Mouse (Mus musculus) retina, postnatal 1 day (tissue): ENCODE measurements at regions not wholly inside any gene's neighbourhood (a gene's known extent, or its start where the extent isn't known, plus 50 kb on each side); places are given as distances from the start of the nearest gene placed in this dataset.

Experiments used
- DNase-seq: peaks from one replicate; pipeline ENCODE4 v3.0.0-alpha.2; 2012

- no peak for DNase-seq
Observed at GRCm38 (mm10) chr1:157013669-157014048, 74.2 kb upstream of the Ralgps2 start.

GRCm38 (mm10) chr1:157012950-157013668, 73.7 kb upstream of the Ralgps2 start:
- no peak for DNase-seq

GRCm38 (mm10) chr1:157011226-157011625, 71.8 kb upstream of the Ralgps2 start:
- DNase-seq = no peak

GRCm38 (mm10) chr1:157009427-157009826, 70.0 kb upstream of the Ralgps2 start:
- DNase-seq = no peak

GRCm38 (mm10) chr1:157007891-157008730, 68.7 kb upstream of the Ralgps2 start:
- peak; percentile 21 for DNase-seq

- peak; percentile 96 for DNase-seq
Observed at GRCm38 (mm10) chr1:157004312-157005074, 65.1 kb upstream of the Ralgps2 start.

GRCm38 (mm10) chr1:157003034-157003433, 63.6 kb upstream of the Ralgps2 start:
- no peak for DNase-seq

- DNase-seq = no peak
Observed at GRCm38 (mm10) chr1:157002258-157002657, 62.8 kb upstream of the Ralgps2 start.

- DNase-seq = no peak
Observed at GRCm38 (mm10) chr1:157001008-157001660, 61.7 kb upstream of the Ralgps2 start.

- no peak for DNase-seq
Observed at GRCm38 (mm10) chr1:156999947-157000346, 60.5 kb upstream of the Ralgps2 start.

GRCm38 (mm10) chr1:156999272-156999671, 59.8 kb upstream of the Ralgps2 start:
- DNase-seq = no peak

GRCm38 (mm10) chr1:156997476-156998305, 58.3 kb upstream of the Ralgps2 start:
- peak; percentile 93 for DNase-seq

- DNase-seq = peak; percentile 74
Observed at GRCm38 (mm10) chr1:156997033-156997432, 57.6 kb upstream of the Ralgps2 start.

- no peak for DNase-seq
Observed at GRCm38 (mm10) chr1:156996084-156996880, 56.9 kb upstream of the Ralgps2 start.

GRCm38 (mm10) chr1:156995180-156995951, 55.9 kb upstream of the Ralgps2 start:
- DNase-seq = no peak

- no peak for DNase-seq
Observed at GRCm38 (mm10) chr1:156994644-156995016, 55.2 kb upstream of the Ralgps2 start.

- DNase-seq = no peak
Observed at GRCm38 (mm10) chr1:156994005-156994643, 54.7 kb upstream of the Ralgps2 start.

- DNase-seq = no peak
Observed at GRCm38 (mm10) chr1:156993105-156993504, 53.7 kb upstream of the Ralgps2 start.

GRCm38 (mm10) chr1:156992536-156992935, 53.1 kb upstream of the Ralgps2 start:
- peak; percentile 68 for DNase-seq
